Mouse (Mus musculus) megakaryocyte progenitor cell, adult 5-6 weeks (primary cell): ENCODE results near the gene Rpa3. TPM values are rescaled to one million over a fixed set of nuclear protein-coding genes. Genes with fewer than 3 reads are reported as not detected.
A peak's percentile ranks its signal among the peaks of the same experiment; 100 is the strongest.

Source experiments
- ATAC-seq: replicated peaks from 2 replicates; pipeline ENCODE4 v1.8.0; 2016; ENCODE audit warnings: mild to moderate bottlenecking, moderate TSS enrichment, inconsistent platforms; ENCODE audit not compliant: poor library complexity
- total RNA-seq, 2 experiments: library from RNA; stranded (forward) in 1 of 2; stranded (reverse) in 1 of 2; fragments of 157-497, 149-512 nt in 1 of 2; fragments of 200-1000 nt in 1 of 2; gene quantifications; 2 replicates each; pipeline versions ENCODE4 v1.2.3 to v1.2.4; 2015 to 2017

Rpa3 gene
- total RNA-seq (2015) (153 and 160 TPM in 2 replicates), total RNA-seq (2017) (127 and 132 TPM in 2 replicates)

DNA sequence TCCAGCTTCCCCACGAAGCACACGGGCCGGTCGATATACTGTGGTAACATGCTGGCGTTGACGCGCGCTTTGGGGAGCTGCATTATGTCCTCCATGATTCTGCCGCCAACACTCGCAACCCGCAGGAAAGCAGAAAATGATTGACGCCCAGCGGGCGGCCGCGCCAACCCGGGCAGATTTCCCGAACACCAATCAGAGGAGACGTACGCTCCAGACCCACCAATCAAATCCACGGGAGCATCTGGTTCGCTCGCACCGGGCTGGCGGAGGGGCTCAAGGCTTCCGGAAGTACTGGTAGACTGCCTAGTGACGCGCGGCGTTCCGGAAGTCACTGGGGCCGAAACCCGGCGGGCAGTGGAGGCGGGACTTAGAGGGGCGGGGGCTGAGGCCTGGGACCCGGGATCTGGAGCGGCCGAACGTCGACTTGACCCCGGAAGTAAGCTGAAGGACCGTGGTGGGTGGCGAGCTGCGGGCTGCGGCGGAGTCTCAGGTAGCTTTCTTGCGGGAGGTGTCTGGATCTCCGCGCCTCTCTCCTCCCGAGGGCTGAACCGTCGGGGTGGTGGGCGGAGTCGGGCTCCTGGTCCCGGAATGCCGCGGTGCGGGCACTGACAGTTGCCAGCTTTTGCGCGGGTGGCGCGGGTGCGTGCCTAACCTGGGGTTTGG is at the start of gene Rpa3, which contains the start of the genes Umad1 and Gm45062:
Gene Rpa3 (minus strand): TSS at position 170 of the 663 bp plus-strand sequence.
Gene Umad1 (plus strand): TSS at position 285 of the 663 bp plus-strand sequence.
Gene Gm45062 (plus strand): TSS at position 447 of the 663 bp plus-strand sequence.
- ATAC-seq = peak; percentile 97

DNA sequence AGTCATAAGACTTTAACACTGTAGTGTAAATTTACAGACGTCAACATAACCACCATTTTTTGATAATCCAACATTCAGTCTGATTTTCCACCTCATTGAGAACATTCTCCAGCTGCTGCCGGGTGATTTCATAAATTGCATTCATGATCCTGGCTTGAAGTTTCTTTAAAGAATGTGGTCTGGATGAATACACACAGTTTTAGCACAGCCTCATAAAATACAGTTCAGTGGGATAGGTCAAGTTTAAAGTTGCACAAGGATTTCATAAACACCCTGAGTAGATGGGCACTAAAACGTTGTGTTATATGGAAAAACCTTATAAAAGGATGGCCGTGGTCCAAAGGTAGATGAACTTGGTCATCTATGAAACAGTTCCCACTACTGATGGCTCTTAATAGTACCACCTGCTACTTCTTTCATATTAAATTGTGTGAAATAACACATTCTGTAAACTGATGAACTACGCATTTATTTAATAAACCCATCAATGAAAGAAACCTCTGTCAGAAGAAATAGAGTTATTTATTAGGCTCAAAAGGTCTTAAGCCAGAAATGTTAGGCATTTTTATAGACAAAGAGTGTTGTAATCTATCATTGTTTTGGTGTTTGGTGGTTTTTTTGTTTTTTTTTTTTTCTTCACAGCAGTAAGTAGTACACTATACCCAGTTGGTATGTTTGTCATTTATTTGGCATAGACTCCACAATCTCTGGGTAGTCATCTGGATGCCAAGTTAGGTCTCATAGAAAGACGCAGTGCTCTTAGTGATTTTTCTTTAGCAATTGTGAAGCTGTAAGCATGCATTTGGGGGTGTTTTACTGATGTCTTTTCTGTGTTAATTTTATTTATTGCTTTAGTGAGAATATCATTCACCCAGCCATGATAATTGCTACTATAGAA is 49.2 kb upstream of the Rpa3 start:
- no peak for ATAC-seq

DNA sequence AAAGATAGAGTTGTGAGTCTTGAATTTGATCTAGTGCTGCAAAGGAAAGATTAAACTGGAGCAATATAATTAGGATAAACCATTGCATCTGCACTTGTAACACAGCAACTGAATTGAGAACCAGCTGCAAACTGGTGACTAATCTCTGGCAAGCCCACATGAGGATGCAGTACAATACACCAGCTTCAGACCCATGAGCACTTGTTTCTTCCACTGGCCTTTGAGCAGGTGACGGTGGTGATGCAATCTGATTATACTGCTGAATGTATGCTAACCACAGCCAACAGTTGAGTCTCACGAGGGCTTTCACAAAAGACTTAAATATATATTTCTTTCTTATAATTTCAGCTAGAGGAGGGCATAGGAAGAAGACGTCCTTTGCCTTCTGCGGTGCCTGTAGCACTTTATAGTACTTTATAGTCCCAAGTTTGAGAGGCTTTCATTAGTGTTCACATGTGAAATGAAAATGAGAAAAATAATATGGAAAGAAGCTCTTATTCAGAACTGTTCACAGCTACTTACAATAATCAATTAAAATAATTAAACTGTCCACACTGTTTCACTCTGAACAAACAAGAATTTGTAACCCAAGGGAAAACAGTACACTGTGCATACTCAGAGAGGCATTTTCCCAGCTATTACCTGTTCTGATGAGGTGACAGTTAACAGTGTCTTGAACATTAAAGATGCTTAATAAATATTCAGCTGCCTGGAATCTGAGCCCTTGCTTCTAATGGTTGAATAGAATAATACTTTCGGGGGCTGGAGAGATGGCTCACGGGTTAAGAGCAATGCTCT is 40.3 kb upstream of the Rpa3 start:
- peak; percentile 61 for ATAC-seq

DNA sequence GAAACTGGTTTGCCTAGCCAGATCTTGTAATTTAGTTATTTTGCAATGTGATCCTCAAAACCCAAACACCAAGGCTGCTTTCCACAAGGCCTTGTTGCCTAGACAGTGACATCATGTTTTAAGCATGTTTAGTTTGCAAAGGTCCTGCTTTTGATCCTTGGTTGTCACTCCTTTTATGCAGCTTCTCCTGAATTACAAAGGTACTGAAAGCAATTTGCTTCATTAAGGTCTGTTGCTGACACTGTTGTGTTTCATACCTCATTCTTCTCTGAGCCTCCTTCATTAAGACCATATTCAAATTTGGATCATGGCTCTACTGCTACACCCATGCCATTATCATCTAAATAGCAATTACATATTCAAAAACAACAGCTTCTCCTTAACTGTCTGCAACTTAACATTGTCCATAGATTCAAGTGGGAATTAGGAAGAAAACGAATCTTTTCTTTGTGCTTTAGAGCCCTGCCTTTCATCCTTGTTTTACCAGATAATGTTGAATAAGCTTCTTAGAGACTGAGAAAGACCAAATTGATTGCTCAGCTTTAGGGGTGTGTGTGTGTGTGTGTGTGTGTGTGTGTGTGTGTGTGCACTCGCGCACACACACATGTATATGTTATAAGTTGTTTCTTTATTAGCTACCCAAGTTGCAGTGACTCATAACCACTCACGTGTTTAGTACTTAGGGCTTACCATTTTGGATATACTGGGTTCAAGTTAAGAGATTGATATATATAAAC is 35.2 kb upstream of the Rpa3 start:
- no peak for ATAC-seq

DNA sequence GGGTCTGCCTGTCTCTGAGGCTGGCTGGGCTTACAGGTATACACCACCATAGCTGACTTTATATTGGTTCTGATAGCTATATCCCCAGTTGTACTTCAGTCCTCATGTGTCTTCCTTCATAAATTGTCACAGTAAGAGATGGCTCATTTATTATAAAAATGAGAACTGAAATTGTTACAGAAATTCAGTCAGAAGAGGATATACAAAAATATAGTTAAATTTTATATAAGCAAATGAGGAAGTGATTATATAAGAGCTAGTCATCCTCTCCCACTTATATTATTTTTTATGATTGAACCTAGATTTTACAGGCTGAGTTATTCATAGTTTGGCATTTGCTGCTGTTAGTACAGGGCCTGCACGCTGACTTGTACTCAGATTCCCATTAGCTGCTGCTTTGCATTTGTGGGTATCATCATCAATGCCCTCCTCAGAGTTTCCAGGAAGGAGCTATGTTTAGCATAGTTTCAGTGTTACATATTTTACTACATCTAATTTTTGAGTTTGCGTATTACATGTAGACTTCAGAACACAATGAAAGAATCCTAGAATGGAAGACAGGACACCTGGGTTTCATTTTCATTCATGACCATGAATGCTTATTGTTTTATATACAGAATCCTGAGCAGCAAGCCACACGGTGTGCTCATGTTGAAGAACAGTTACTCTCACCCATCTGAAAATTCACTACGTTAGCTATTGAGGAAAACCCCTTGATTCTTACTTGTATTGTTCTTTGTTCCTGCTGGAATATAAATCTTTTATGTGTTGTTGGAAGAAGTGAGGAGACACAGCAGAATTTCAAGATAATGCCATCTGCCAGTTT is 30.0 kb upstream of the Rpa3 start:
- ATAC-seq = peak; percentile 23; the same call in 1 of the 2 replicates

DNA sequence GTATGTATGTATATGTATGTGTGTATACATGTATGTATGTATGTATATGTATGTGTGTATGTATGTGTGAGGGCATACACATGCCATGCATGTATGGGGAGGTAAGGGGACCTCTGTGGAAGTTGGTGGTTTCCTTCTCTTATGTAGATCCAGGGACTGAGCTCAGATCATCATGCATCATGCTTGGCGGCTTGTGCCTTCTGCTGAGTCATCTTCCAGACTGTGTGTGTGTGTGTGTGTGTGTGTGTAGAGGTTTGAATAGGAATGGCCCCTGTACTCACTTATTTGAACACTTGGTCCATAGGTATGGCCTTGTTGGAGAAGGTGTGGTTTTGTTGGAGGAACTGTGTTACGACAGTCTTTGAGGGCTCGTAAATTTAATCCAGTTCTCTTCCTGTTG is 27.2 kb upstream of the Rpa3 start:
- peak; percentile 31; the same call in 1 of the 2 replicates for ATAC-seq

DNA sequence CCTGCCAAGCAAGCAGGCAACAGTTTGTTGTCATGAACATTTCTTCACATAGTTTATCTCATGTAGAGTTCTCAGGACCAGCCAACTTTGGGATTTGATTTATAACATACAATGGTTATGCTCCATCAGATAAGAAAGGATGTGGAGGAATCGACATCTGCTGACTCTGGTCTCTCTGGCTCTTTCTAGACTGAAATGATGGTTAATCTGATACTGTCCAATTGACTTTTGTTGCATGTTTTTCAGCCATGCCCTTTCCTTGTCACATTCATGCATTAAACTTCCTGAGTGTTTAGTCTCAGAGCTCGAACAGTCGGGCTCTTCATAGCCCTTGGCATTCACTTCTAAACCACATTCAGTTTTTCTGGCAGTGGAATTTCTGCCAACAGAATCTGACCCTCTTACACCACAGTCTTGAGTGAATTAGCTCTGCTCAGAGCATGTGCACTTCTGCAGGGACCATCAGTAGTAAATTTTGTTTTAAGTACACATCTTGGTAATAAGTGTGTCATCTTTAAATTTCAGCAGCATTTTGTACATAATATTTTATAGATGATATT is 26.5 kb upstream of the Rpa3 start:
- ATAC-seq = no peak

DNA sequence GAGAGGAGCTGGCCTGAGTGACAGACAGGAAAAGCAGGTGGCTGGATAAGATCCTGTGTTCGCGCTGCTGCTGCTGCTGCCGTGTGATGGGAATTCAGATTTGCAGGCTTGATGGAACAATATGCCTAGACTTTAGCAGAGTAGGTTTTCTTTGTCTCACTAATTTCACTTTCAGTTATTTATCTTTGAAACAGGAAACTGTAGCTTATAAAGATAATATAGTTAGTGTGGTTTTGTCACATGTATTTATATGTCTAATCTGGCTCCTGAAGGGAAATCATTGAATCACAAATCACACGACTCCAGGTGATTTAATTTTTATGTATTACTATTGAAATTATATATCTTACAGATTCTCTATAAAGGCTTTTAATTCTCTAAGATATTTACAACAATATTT is 24.3 kb upstream of the Rpa3 start:
- no peak for ATAC-seq

DNA sequence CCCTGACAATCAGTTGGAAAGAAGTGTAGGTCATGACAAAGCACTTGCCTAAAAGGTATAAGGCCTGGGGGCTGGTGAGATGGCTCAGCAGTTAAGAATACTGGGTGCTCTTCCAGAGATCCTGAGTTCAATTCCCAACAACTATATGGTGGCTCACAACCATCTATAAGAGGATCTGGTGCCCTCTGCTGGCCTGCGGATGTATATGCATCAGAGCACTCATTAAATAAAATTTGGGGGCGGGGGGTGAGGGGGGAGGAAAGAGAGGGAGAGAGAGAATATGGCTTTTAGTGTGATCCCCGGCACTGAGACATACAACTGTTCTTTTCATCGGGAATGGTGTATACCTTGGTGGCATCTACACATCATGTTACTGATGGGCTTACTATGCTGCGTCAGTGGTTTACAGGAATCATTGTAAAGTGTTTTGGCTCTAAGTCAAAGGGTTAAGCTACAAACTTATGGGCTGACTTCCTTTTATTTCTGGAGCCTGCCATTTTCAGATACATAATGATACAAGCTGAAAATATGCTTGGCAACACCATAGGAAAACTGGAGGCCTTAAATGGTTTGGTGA is 19.5 kb upstream of the Rpa3 start:
- ATAC-seq = peak; percentile 62

DNA sequence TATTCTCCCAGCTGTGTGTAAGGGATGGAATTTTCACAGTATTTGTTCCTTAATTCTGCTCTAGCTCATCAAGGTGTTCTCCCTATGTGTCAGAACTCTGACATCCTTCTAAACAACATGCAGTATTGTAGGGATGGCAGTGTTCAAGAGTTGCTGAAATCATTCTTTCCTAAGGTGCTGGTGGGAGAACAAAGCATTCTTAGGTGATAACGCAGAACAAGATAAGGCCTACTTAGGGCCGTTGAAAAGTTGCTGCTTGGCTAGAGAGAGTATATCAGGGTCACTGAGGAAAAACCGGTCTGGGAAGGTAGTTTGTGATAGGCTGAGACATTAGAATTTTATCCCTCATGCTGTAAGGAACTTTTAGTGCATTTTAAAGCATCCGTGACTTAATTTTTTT is 17.5 kb upstream of the Rpa3 start:
- no peak for ATAC-seq

DNA sequence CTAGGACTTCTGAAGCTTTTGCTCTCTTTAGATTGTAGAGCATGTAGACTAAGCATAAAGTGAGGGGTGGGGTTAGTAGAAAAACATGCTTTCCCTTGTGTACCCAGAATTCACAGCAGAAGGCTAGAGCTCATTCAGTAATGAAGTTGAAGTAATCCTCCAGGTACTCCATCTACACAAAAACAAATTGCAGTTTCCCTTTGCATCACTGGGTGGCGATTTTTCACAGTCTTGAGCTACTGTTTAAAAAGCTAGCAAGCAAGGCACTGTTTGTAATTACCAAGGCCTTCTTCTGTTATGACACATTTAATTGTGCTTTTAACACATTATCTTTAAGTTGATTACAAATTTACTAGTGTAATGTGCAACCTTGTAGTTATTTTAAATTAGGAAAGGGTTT is 16.1 kb upstream of the Rpa3 start:
- peak; percentile 75 for ATAC-seq

DNA sequence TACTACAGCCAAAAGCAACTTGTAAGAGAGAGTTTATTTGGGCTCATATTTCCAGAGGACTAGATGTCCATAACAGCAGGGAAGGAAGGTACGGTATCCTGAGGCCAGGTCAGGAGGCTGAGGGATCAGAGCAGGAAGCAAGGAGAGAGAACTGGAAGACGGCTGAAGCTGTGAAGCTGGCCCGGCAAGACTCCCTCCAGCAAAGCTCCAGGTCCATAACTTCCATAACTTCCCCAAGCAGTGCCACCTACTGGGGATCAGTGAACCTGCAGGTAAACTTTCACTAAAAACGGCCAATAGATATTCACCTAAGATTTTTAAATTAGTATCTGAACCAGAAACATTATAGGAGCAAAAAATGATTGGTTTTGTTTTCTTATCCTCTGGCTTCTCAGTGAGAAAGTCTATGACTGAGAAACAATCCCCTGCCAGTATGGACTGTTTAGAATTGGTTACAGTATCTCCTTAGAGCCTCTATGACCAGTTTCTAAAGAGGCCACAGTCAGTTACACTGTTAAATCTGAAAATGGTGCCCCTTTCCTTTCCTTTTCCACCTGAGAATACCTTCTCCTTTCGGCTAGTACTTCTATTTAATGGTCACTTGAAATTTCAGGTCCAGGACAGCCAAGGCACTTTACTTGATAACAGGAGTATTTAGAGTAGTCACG is 15.5 kb upstream of the Rpa3 start:
- ATAC-seq = peak; percentile 93

DNA sequence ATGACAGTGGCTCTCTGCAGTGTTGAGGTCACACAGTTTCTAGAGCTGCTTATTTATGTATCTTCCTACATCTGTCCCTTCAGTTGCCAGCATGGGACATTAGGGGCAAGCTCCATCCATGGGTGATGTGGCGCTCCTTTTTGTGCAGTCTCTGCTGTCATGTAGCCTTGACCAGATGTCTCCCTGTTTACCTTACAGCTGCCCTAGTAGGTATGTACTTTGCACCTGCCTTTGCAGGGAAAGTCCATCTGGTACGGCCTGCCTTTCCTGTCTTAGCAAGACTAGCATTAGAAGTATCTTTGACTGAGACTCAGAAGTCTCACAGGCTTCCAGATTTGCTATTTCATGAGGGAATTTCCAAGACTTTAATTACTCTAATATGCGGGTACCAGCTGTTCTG is 12.1 kb upstream of the Rpa3 start:
- ATAC-seq = no peak

DNA sequence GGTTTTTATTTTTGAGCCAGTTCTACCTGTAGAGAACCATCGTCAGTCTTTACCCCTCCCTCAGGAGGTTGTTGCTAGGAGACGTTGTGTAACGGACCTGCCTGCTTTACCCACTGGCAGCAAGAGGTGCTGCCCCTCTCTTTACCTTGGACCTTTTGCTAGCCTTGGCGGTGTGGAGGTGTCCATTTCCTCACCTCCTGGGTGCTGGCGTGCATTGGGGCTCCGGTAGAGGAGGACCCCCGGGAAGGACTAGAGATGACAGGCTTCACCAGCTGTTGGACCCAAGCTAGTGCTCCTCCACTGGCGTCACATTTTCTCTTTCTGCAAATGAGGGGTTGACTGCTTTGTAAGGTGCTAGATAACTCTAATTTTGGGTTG is 683 bp upstream of the Rpa3 start:
- ATAC-seq = no peak; the same call in 1 of the 2 replicates

DNA sequence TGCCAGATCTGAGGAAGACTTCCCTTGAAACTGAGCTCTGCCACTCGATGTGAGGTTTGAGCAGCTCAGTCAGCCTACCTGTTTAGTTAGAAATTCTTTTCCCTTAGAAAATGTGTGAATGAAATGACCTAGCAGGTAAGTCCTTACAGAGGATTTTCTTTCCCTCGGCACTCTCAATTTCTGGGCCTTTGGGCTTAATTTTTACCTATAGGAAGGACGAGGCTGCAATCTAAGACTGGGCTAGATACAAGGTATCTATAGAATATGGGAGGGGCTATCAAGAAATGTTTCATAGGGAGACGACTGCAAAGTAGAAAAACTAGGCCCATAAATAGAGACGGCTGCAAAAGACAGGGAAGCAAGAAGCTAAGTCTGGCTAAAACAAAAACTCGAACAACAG is 657 bp downstream of the Rpa3 start:
- ATAC-seq = no peak

DNA sequence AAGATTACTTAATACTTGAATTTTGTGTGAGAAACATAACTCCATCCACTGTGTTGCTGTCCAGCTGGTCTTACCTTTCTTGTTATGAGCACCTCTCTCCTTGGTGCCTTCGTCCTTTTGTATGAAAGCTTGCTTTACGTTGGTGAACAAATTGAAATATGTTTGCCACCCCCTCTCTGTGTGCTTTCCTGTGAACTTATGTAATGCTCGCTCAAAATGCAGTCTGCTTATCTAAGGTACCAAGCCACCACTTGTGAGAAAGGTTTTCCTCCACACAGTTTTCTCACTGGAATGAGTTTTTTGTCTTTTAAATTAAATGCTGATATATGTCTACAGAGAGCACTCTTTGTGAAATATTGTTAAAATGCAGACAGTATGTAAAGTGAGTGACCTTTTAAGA is 30.4 kb downstream of the Rpa3 start:
- no peak for ATAC-seq

DNA sequence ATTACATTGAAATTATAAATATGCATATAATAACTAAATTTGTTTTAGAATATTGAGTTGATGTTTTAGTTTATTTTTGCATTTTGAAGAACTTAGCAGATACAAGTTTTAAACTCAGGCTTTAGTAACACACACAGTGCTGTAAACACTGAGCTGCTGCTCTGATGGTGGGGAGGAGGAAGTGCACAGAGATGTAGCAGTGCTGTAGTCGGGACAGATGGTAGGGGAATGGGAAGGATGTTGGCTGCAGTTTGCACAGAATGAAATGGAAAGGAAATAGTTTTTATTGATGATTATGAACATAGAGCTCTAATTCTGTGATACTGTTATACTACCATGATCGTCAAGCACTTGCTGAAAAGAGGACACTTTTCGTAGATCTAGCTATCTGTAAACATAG is 31.9 kb downstream of the Rpa3 start:
- no peak for ATAC-seq

DNA sequence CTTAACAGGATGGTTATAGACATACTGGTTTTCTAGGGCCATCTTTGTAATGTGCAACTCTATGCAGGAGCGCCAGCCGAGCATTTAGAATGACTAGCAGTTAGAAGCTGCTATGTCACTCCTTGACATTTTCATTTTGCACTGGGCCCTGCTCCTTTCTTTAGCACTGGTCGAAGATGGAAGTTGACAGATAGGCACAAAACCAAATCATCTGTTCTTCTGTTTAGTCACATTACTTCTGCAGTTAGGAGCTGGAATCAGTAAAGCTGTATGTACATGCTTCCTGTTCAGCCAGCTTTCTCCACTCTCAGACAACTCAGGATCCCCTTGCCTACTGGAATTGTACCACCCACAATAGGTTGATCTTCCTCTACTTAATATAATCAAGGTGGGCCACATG is 48.3 kb downstream of the Rpa3 start:
- peak; percentile 13; the same call in 1 of the 2 replicates for ATAC-seq

DNA sequence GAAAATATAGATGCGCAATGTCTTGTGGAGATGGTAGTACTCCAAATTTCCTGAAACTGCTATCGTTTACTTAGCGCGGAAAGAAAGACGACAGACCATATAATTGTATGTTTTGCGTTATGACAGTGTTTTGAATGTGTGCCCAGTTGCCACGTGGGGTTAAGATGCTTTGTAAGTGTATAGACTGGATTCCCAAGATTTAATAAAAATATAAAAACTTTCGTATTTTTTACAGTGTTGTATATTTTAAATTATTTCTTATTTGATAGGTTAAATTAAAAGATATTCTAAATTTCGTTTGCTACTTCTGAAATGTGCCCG is 49.1 kb downstream of the Rpa3 start:
- ATAC-seq = no peak; the same call in 1 of the 2 replicates
